Mouse (Mus musculus) lung, postnatal 0 days (tissue): Measurements from ENCODE around the gene Kif26a. TPM values are rescaled to one million over a fixed set of nuclear protein-coding genes. Genes with fewer than 3 reads are reported as not detected.

Source experiments
- ATAC-seq: fragments of 200-750 bp; cut with Nextera tagmentation; 2 replicates; pipeline ENCODE4 v1.8.0; 2017; ENCODE audit warnings: moderate library complexity
- DNase-seq: peaks from one replicate; pipeline ENCODE4 v3.0.0-alpha.2; 2016; ENCODE audit warnings: low spot score
- H3K27ac ChIP-seq: fragments of 300-500 bp; sonication (generic); 2 replicates; pipeline ENCODE4 v1.5.1; 2014; ENCODE audit warnings: antibody characterized with exemption, mild to moderate bottlenecking, low read length, mixed read lengths
- H3K27me3 ChIP-seq: fragments of 300-500 bp; sonication (generic); replicated peaks from 2 replicates; pipeline ENCODE4 v1.6.1; 2014; ENCODE audit warnings: low read length, mixed read lengths; ENCODE audit not compliant: insufficient read depth
- H3K36me3 ChIP-seq: fragments of 300-500 bp; sonication (generic); 2 replicates; pipeline ENCODE4 v1.6.1; 2014; ENCODE audit warnings: low read length, mixed read lengths; ENCODE audit not compliant: insufficient read depth
- H3K4me1 ChIP-seq: fragments of 300-500 bp; sonication (generic); 2 replicates; pipeline ENCODE4 v1.6.1; 2014; ENCODE audit warnings: antibody characterized with exemption, low read depth, low read length, mixed read lengths; ENCODE audit not compliant: insufficient read depth
- H3K4me2 ChIP-seq: fragments of 300-500 bp; sonication (generic); replicated peaks from 2 replicates; pipeline ENCODE4 v1.6.1; 2014; ENCODE audit warnings: low read depth, mild to moderate bottlenecking, low read length, moderate library complexity, mixed read lengths
- H3K4me3 ChIP-seq: fragments of 300-500 bp; sonication (generic); 2 replicates; pipeline ENCODE4 v1.5.1; 2014; ENCODE audit warnings: low read depth, low read length
- H3K9ac ChIP-seq: fragments of 300-500 bp; sonication (generic); replicated peaks from 2 replicates; pipeline ENCODE4 v1.6.1; 2014; ENCODE audit warnings: low read depth, mild to moderate bottlenecking
- H3K9me3 ChIP-seq: fragments of 300-500 bp; sonication (generic); 2 replicates; pipeline ENCODE4 v1.6.1; 2016; ENCODE audit warnings: low read length, mixed read lengths
- CTCF ChIP-seq: IDR thresholded peaks from 2 replicates; pipeline ENCODE4 v1.5.1; 2016; ENCODE audit warnings: antibody characterized with exemption, mild to moderate bottlenecking
- EP300 ChIP-seq: IDR thresholded peaks from 2 replicates; pipeline ENCODE4 v1.6.1; 2016; ENCODE audit warnings: antibody characterized with exemption, mild to moderate bottlenecking, control low read depth
- WGBS: fragments of 180-500 bp; shearing (Covaris S2); extraction: QIAGEN DNeasy Blood & Tissue Kit; methylation state at CpG from one replicate; pipeline ENCODE4 v1.1.7; 2014; 5-methylcytosine and 5-hydroxymethylcytosine counted together
- polyA plus RNA-seq: library from polyadenylated mRNA; unstranded; fragments of >200 nt; fragmentation: Nextera tagmentation; extraction: Ambion mirVana; gene quantifications from 2 replicates; pipeline ENCODE4 v1.2.1, GENCODE M21; 2015

The Kif26a gene
- polyA plus RNA-seq, 1 experiment from 2014 or later = 2.9 TPM

DNA sequence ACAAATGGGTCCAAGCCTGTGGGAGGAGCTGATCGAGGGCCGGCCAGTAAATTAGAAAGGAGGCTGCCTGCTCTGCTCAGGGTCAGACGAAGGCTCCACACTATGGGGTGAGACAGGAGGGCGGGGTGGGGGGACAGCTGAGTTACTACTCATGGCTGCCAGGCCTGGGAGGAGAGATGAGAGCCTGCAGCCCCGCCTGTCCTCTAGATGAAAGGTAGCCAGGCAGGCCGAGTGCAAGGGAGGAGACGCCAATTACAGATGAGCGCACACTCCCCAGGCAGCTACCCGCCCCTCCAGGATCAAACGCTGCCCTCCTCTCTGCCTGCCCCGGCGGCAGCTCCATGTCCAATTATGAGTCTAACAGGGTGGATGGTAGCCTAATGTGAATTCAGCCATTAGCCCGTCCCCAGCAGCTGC lies 68.4 kb downstream of the Kif26a start:
- Histone ChIP-seq H3K27me3 (no peaks in the 10 kb centered on the region), H3K4me3 (no peak overlapping the region), H3K36me3 (no peaks in the 10 kb centered on the region), H3K4me1 (no peaks in the 10 kb centered on the region), H3K27ac (no peak overlapping the region), H3K9me3 (no peaks in the 10 kb centered on the region), H3K4me2 (no peak overlapping the region), H3K9ac (no peak overlapping the region)
- ATAC-seq (no peak), DNase-seq (no peak)
- TF ChIP-seq CTCF (no peak), EP300 (no peak)
- 30% methylated on average over 13 of the region's 13 CpGs for WGBS

DNA sequence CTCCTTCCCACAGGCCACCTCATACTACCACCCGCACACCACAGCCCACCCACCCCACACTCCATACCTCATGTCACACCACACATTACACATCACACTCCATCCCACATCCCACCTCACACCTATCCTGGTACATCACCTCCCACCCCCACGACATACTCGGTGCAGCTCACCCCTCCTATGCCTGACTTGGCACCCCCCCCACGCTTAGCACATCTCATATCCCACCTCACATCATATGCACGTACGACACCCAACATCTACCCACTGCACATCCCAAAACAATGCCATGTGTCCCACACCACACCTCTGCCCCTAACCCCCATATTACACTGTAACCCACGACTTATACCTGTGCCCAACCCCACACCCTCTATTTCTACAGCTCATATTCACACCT lies 69.5 kb downstream of the Kif26a start:
- DNase-seq (no peak), ATAC-seq (no peak)
- Histone ChIP-seq H3K36me3 (no peaks in the 10 kb centered on the region), H3K9ac (no peak overlapping the region), H3K4me2 (no peak overlapping the region), H3K4me3 (no peak overlapping the region), H3K9me3 (no peaks in the 10 kb centered on the region), H3K27me3 (no peaks in the 10 kb centered on the region), H3K27ac (no peak overlapping the region), H3K4me1 (no peaks in the 10 kb centered on the region)
- WGBS = 77% methylated on average over 7 of the region's 7 CpGs
- TF ChIP-seq EP300 = no peak
- no peak for TF ChIP-seq CTCF

GRCm38 (mm10) chr12:112217021-112217420 lies 71.0 kb downstream of the Kif26a start:
- H3K27me3 ChIP-seq = no peaks in the 10 kb centered on the region
- ATAC-seq (no peak), DNase-seq (no peak)
- H3K9me3 ChIP-seq = no peaks in the 10 kb centered on the region
- WGBS = 78% methylated on average over 7 of the region's 7 CpGs
- TF ChIP-seq CTCF (no peak), EP300 (no peak)
- H3K9ac ChIP-seq = no peak overlapping the region
- H3K27ac ChIP-seq = no peak overlapping the region
- no peak overlapping the region for H3K4me3 ChIP-seq
- H3K4me2 ChIP-seq = no peak overlapping the region
- no peaks in the 10 kb centered on the region for H3K36me3 ChIP-seq
- H3K4me1 ChIP-seq = no peaks in the 10 kb centered on the region

DNA sequence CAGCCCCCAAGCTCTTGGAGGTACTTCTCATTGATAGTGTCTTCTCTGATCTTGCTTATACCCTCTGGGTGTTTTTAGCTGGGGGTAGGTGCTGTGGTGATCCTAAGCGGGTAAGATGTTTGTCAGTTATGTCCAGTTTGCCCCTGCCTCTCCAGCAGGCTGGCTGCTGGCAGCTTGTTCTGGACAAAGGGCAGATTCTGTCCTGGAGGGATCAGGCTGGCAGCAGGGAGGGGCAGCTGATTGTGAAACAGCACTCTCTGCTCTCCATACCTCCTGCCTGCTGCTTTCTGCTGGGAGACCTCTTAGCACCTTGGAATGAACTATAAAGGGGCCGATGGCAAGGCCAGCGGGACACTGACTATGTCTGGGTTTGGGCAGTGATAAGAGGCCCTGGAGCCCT lies 71.7 kb downstream of the Kif26a start:
- no peaks in the 10 kb centered on the region for H3K4me1 ChIP-seq
- 30% methylated on average over 3 of the region's 3 CpGs for WGBS
- ATAC-seq (no peak), DNase-seq (no peak)
- H3K9ac ChIP-seq = no peak overlapping the region
- H3K27ac ChIP-seq = no peak overlapping the region
- H3K9me3 ChIP-seq = no peaks in the 10 kb centered on the region
- no peaks in the 10 kb centered on the region for H3K36me3 ChIP-seq
- H3K4me2 ChIP-seq = no peak overlapping the region
- TF ChIP-seq EP300 = no peak
- no peak for TF ChIP-seq CTCF
- no peak overlapping the region for H3K4me3 ChIP-seq
- no peaks in the 10 kb centered on the region for H3K27me3 ChIP-seq

DNA sequence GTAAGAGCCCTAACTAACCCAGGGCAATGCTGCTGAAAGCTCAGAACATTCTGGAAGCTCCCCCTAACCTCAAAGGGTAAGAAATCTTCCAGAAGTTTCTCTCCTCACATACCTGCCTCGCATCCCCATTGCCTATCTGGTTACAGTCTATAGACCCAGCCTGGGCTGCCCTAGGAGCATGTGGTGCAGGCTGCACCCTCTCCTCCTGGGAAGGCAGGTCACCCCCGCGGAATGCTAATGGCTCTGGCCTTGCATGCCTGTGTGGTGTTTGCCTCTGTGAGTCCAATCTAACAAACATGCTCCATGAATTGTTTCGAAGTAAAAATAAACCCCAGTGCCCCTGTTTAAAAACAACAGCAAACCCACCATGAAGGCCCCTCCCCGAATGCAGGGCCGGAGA lies 75.3 kb downstream of the Kif26a start:
- no peak for TF ChIP-seq EP300
- TF ChIP-seq CTCF = no peak
- Histone ChIP-seq H3K27me3 (no peaks in the 10 kb centered on the region), H3K9me3 (no peaks in the 10 kb centered on the region), H3K27ac (no peak overlapping the region), H3K4me2 (no peak overlapping the region), H3K4me3 (no peak overlapping the region), H3K36me3 (no peaks in the 10 kb centered on the region), H3K4me1 (no peaks in the 10 kb centered on the region), H3K9ac (no peak overlapping the region)
- ATAC-seq = no peak
- WGBS = 47% methylated on average over 6 of the region's 6 CpGs
- DNase-seq = no peak

DNA sequence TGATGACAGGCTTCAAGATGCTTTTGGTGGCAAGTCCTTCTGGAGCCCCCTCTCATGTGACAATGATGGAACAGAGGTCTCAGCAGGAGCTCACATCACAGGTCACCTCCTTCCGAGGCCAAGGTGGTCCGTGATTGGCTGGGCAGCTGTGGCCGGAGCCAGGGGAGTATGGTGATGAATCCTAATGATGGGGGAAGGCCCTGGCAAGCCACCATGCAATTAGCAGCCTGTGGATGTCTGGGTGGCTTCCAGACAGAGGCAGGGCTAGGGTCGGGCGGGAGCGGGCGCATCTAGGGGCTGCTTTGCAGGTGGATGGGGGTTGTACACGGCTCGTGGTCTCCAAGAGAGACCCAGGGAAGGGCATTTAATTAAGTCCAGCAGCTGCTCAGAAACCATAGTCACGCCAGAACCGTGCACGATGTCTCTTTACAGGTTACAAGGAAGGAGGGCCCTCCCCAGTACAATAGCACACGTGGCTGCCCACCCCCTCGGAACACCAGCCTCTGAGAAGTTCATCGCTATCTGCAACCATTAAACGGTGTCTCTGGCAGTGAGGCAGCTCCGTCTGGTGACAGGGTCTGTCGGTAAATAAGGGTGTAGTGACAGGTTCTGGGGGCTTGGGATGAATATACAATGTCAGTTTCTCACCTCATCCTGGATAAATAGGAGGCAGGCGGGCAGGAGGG lies 75.9 kb downstream of the Kif26a start:
- ATAC-seq (no peak), DNase-seq (no peak)
- H3K36me3 ChIP-seq = no peaks in the 10 kb centered on the region
- H3K4me3 ChIP-seq = no peak overlapping the region
- no peaks in the 10 kb centered on the region for H3K9me3 ChIP-seq
- H3K4me2 ChIP-seq = no peak overlapping the region
- no peak overlapping the region for H3K9ac ChIP-seq
- WGBS = 33% methylated on average over 19 of the region's 19 CpGs
- H3K4me1 ChIP-seq = no peaks in the 10 kb centered on the region
- no peak overlapping the region for H3K27ac ChIP-seq
- H3K27me3 ChIP-seq = no peaks in the 10 kb centered on the region
- TF ChIP-seq CTCF (no peak), EP300 (no peak)
